Mouse (Mus musculus): ENCODE measurements at regions not wholly inside any gene's neighbourhood (a gene's known extent, or its start where the extent isn't known, plus 50 kb on each side); places are given as distances from the start of the nearest gene placed in this dataset.

DNA sequence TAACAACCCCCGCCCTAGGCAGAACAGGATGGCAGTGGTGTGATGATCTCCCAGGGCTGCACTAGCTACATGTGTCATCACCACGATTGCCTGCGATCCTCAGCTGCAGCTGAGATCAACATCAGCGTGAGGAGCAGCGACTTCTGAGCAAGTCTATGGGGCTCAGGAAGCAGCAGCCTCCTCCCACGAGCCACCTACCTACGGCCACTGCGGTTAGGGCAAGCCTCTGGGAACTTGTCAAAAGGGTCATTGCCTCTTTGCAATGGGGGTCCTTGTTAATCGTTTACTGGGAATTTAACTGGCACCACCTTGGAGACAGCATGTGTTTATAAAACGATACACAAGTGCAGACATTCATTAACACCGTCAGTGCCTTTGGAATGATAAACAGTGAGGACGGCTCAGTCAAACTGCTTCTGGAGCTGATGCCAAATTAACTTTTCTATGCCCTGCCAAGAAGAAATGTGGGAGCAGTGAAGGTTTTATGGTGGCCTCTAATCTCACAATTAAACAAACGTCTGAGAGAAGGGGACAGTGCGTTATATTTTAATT is 118.8 kb upstream of the Cxcl12 start:
- no peak overlapping the region for H3K4me3 ChIP-seq (replicated peaks; ENCODE audit: low read length)
- H3K27me3 ChIP-seq (ENCODE audit: insufficient read depth, low read length) = no peaks in the 10 kb centered on the region
- H3K4me1 ChIP-seq (replicated peaks; ENCODE audit: low read depth, low read length) = no peaks in the 10 kb centered on the region
- peaks cover 17% of the 10 kb centered on the region for H3K9me3 ChIP-seq (ENCODE audit: low read length)
- H3K36me3 ChIP-seq (ENCODE audit: insufficient read depth, low read length) = no peaks in the 10 kb centered on the region
- TF ChIP-seq POU5F1 (IDR thresholded peaks at IDR 0.05; ENCODE audit: borderline replicate concordance, low read length) = no peak
- TF ChIP-seq NANOG (IDR thresholded peaks at IDR 0.05; ENCODE audit: borderline replicate concordance, low read length) = no peak
- TF ChIP-seq CTCF (conservative IDR thresholded peaks at IDR 0.05; ENCODE audit: low read length) = no peak

DNA sequence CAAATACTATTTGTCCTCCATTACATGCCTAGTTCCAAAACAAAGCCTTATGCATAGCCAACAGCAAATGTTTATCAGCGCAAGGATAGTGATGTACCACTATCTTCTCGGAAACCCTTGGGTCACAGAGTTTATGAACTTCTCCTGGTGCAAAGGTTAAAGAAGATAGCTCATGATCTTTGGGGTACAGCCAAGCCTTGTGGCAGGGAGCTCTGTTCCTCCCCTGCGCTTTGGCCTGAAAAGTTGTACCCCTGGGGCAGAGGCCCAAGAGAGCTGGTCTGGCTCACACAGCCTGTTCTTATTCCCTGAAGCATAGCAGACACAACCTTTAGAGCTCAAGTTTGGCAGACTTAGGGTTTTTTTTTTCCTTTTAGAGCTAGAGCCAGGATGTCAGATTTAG is 107.6 kb upstream of the Cxcl12 start:
- TF ChIP-seq CTCF (conservative IDR thresholded peaks at IDR 0.05; ENCODE audit: low read length) = no peak
- TF ChIP-seq POU5F1 (IDR thresholded peaks at IDR 0.05; ENCODE audit: borderline replicate concordance, low read length) = no peak
- TF ChIP-seq NANOG (IDR thresholded peaks at IDR 0.05; ENCODE audit: borderline replicate concordance, low read length) = no peak
- H3K36me3 ChIP-seq (ENCODE audit: insufficient read depth, low read length) = no peaks in the 10 kb centered on the region

DNA sequence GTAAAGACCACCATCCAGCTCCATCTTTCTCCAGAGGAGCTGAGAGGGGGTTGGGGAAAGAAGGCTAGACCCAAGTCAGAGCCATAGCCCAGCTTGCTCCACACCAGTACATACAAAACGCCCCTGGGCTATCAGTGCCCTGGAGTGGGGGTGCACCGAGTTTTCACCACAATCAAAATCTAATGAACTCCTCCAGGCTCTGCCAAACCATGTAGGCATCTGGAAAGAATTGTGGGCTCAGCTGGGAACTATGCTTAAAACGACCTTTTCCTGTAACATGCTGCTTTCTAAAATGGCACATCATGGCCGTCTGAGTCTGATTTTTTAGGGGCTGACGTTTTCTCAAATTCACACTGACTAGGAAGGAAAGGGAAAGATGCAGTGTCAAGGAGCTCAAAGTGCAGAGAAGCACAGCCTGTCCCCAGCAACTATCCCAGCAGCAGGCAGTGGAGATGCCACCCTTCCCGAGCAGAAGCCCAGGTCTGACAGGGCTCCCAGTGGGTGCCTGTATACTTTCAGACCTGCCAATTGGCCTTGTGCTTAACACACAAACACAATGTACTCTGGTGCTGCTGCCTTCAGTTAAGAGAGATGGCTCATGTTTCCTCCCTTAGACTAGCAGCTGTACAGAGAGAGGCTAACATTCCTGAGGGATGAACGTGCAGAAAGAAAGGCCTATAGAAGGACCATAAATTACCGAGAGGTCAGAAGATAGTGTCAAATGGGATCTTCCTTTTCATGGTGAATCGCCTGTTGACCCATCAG is 100.6 kb upstream of the Cxcl12 start:
- Histone ChIP-seq H3K9me3 (ENCODE audit: low read length) (no peaks in the 10 kb centered on the region), H3K4me3 (replicated peaks; ENCODE audit: low read length) (no peak overlapping the region), H3K4me1 (replicated peaks; ENCODE audit: low read depth, low read length) (no peaks in the 10 kb centered on the region), H3K27me3 (ENCODE audit: insufficient read depth, low read length) (no peaks in the 10 kb centered on the region), H3K36me3 (ENCODE audit: insufficient read depth, low read length) (no peaks in the 10 kb centered on the region)
- no peak for TF ChIP-seq POU5F1 (IDR thresholded peaks at IDR 0.05; ENCODE audit: borderline replicate concordance, low read length)
- no peak for TF ChIP-seq CTCF (conservative IDR thresholded peaks at IDR 0.05; ENCODE audit: low read length)
- no peak for TF ChIP-seq NANOG (IDR thresholded peaks at IDR 0.05; ENCODE audit: borderline replicate concordance, low read length)

More for the DNA sequence above, 107.6 kb upstream of the Cxcl12 start:
- Histone ChIP-seq H3K27me3 (ENCODE audit: insufficient read depth, low read length) (no peaks in the 10 kb centered on the region), H3K9me3 (ENCODE audit: low read length) (no peaks in the 10 kb centered on the region), H3K4me1 (replicated peaks; ENCODE audit: low read depth, low read length) (no peaks in the 10 kb centered on the region), H3K4me3 (replicated peaks; ENCODE audit: low read length) (no peak overlapping the region)

DNA sequence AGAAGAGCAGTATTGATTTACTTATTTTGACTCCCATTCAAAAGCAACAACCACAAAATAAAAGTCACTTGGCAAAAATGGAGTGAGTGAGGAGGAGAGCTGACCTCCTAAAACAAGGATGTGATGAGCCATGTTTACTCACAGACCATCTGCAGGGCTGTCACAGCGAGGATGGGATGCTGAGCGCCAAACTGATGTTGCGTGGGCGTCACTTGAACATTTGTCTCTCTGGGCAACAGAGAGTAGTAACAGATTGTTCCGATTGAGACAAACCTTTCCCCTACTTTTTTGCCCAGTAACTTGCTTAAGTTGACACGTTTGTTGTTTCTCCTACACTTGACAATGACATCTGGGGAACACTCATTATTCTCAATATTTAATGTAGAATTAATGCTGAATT is 97.0 kb upstream of the Cxcl12 start:
- TF ChIP-seq CTCF (conservative IDR thresholded peaks at IDR 0.05; ENCODE audit: low read length) (no peak), NANOG (IDR thresholded peaks at IDR 0.05; ENCODE audit: borderline replicate concordance, low read length) (no peak), POU5F1 (IDR thresholded peaks at IDR 0.05; ENCODE audit: borderline replicate concordance, low read length) (no peak)
- H3K27me3 ChIP-seq (ENCODE audit: insufficient read depth, low read length) = no peaks in the 10 kb centered on the region
- no peaks in the 10 kb centered on the region for H3K9me3 ChIP-seq (ENCODE audit: low read length)
- no peaks in the 10 kb centered on the region for H3K36me3 ChIP-seq (ENCODE audit: insufficient read depth, low read length)
- H3K4me3 ChIP-seq (replicated peaks; ENCODE audit: low read length) = no peak overlapping the region
- H3K4me1 ChIP-seq (replicated peaks; ENCODE audit: low read depth, low read length) = no peaks in the 10 kb centered on the region

DNA sequence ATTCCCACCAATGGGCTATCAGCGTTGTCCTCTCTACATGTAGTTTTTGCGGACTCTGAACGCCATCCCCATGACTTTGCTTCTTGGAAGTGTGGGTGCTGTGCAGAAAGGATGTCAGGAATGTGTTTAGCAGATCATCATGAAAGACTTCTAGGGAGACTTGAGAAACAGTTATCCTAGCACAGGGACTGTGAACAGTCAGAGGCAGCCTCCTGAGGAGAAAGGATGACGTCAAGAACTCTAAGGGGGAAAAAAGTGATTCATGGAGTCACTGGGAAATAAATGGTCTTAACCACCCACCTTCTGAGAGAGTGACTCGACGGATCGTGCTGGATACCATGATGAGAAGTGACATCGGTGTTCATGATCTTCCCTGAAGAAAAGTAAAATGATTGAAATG is 96.5 kb upstream of the Cxcl12 start:
- H3K36me3 ChIP-seq (ENCODE audit: insufficient read depth, low read length) = no peaks in the 10 kb centered on the region
- H3K9me3 ChIP-seq (ENCODE audit: low read length) = no peaks in the 10 kb centered on the region
- no peaks in the 10 kb centered on the region for H3K4me1 ChIP-seq (replicated peaks; ENCODE audit: low read depth, low read length)
- H3K27me3 ChIP-seq (ENCODE audit: insufficient read depth, low read length) = no peaks in the 10 kb centered on the region
- TF ChIP-seq CTCF (conservative IDR thresholded peaks at IDR 0.05; ENCODE audit: low read length) (no peak), NANOG (IDR thresholded peaks at IDR 0.05; ENCODE audit: borderline replicate concordance, low read length) (no peak), POU5F1 (IDR thresholded peaks at IDR 0.05; ENCODE audit: borderline replicate concordance, low read length) (no peak)
- no peak overlapping the region for H3K4me3 ChIP-seq (replicated peaks; ENCODE audit: low read length)

DNA sequence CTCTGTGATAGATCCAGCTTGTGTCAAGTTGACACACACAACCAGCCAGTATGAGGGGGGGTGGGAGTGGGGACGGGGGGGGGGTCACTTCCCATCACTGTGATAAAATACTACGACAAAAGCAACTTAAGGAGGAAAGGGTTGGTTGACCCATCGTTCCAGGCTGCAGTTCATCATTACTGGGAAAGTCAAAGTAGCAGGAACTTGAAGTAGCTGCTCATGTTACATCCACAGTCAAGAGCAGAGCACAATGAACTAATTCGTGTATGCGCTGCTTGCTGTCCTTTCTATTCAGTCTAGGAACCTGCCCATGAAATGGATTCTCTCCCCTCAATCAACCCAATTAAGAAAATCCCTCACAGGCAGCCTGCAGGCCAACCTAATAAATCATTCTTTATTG is 88.8 kb upstream of the Cxcl12 start:
- H3K4me3 ChIP-seq (replicated peaks; ENCODE audit: low read length) = no peak overlapping the region
- no peaks in the 10 kb centered on the region for H3K9me3 ChIP-seq (ENCODE audit: low read length)
- no peaks in the 10 kb centered on the region for H3K36me3 ChIP-seq (ENCODE audit: insufficient read depth, low read length)
- TF ChIP-seq CTCF (conservative IDR thresholded peaks at IDR 0.05; ENCODE audit: low read length) (no peak), NANOG (IDR thresholded peaks at IDR 0.05; ENCODE audit: borderline replicate concordance, low read length) (no peak), POU5F1 (IDR thresholded peaks at IDR 0.05; ENCODE audit: borderline replicate concordance, low read length) (no peak)
- H3K27me3 ChIP-seq (ENCODE audit: insufficient read depth, low read length) = peaks cover 16% of the 10 kb centered on the region
- H3K4me1 ChIP-seq (replicated peaks; ENCODE audit: low read depth, low read length) = 0 out of 2 replicates have a peak, but pooled peaks cover 3% of the 10 kb centered on the region

DNA sequence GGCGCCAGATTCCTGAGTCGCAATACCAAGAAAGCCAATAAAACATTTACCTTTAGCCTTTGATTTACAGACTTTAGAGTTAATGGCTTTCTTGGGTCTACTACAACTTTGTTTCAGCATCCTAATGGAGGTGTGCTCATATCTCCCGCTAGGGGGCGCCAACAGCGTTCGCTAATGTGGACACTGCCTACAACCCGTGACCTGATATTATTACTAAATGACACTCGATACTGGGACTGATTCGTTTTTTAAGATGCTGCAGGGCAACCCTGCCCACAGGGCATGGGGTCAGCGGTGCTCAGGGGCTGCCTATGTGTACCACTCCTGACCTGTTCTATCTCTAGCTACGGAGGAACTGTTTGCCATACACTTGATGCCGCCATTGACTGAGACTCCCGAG is 87.4 kb upstream of the Cxcl12 start:
- Histone ChIP-seq H3K9me3 (ENCODE audit: low read length) (no peaks in the 10 kb centered on the region), H3K36me3 (ENCODE audit: insufficient read depth, low read length) (no peaks in the 10 kb centered on the region), H3K4me3 (replicated peaks; ENCODE audit: low read length) (0 out of 2 replicates have a peak overlapping the region, but pooled peaks have one; percentile 23), H3K27me3 (ENCODE audit: insufficient read depth, low read length) (peaks cover 18% of the 10 kb centered on the region), H3K4me1 (replicated peaks; ENCODE audit: low read depth, low read length) (0 out of 2 replicates have a peak, but pooled peaks cover 3% of the 10 kb centered on the region)
- no peak for TF ChIP-seq POU5F1 (IDR thresholded peaks at IDR 0.05; ENCODE audit: borderline replicate concordance, low read length)
- peak; percentile 65 for TF ChIP-seq CTCF (conservative IDR thresholded peaks at IDR 0.05; ENCODE audit: low read length)

DNA sequence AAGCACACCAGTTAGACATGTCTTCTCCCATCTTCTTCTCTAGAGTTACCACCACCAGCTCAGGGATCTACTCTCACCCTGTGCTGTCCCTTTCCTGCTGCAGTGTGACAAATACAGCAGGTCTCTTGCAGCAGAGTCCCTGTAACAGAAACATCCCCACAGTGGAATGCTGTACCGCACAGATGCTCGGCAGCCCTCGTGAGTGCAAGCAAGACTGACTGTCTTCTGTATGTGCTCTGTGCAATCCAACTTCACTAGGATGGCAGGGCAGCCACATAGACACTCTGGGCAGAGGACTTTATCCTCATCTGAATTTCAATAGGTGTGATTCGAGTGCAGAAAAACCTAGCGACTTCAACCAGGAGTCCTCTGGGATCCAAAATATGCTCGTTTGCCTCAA is 84.1 kb upstream of the Cxcl12 start:
- H3K4me1 ChIP-seq (replicated peaks; ENCODE audit: low read depth, low read length) = 0 out of 2 replicates have a peak, but pooled peaks cover 3% of the 10 kb centered on the region
- H3K4me3 ChIP-seq (replicated peaks; ENCODE audit: low read length) = no peak overlapping the region
- H3K9me3 ChIP-seq (ENCODE audit: low read length) = no peaks in the 10 kb centered on the region
- H3K36me3 ChIP-seq (ENCODE audit: insufficient read depth, low read length) = no peaks in the 10 kb centered on the region
- TF ChIP-seq CTCF (conservative IDR thresholded peaks at IDR 0.05; ENCODE audit: low read length) = no peak
- TF ChIP-seq NANOG (IDR thresholded peaks at IDR 0.05; ENCODE audit: borderline replicate concordance, low read length) = no peak
- no peak for TF ChIP-seq POU5F1 (IDR thresholded peaks at IDR 0.05; ENCODE audit: borderline replicate concordance, low read length)
- peaks cover 18% of the 10 kb centered on the region for H3K27me3 ChIP-seq (ENCODE audit: insufficient read depth, low read length)

Measured in E14TG2a.4 (cell line).